Mouse (Mus musculus): ENCODE measurements around the gene Bloc1s1. TPM values are rescaled to one million over a fixed set of nuclear protein-coding genes. Genes with fewer than 3 reads are reported as not detected.

Bloc1s1 gene
- polyA plus RNA-seq (2016; fragmentation: Nextera tagmentation; extraction: Ambion mirVana), result 183 and 188 TPM in 2 replicates

- Histone ChIP-seq H3K27ac (peak within 1 kb of the TSS; percentile 93), H3K4me1 (peaks cover 40% of the 10 kb centered on the region), H3K9me3 (no peaks in the 10 kb centered on the region), H3K4me3 (replicated peaks) (peak within 1 kb of the TSS; percentile 83), H3K9ac (peak within 1 kb of the TSS; percentile 76), H3K27me3 (peaks cover 25% of the 10 kb centered on the region), H3K36me3 (replicated peaks) (no peaks in the 10 kb centered on the region; the same call in 1 of the 2 replicates), H3K4me2 (peak within 1 kb of the TSS; percentile 67)
- no peak for ATAC-seq (ENCODE audit: low FRiP score)
- 68% methylated on average over 9 of the region's 9 CpGs for WGBS
These were observed at the start of gene Bloc1s1 for GRCm38 (mm10) chr10:128923935-128924334. Gene Bloc1s1 (minus strand): TSS chr10:128924035.

GRCm38 (mm10) chr10:128972841-128973240, 49.0 kb upstream of the Bloc1s1 start:
- H3K9ac ChIP-seq, result no peak overlapping the region
- ATAC-seq (ENCODE audit: low FRiP score), result no peak

GRCm38 (mm10) chr10:128970740-128971250, 47.0 kb upstream of the Bloc1s1 start:
- Histone ChIP-seq H3K27me3 (no peaks in the 10 kb centered on the region), H3K4me3 (replicated peaks) (no peak overlapping the region), H3K9me3 (no peaks in the 10 kb centered on the region), H3K36me3 (replicated peaks) (no peaks in the 10 kb centered on the region), H3K9ac (no peak overlapping the region), H3K4me2 (no peak overlapping the region), H3K27ac (no peak overlapping the region), H3K4me1 (no peaks in the 10 kb centered on the region)
- no peak for ATAC-seq (ENCODE audit: low FRiP score)
- 51% methylated on average over 1 of the region's 1 CpGs for WGBS

More at GRCm38 (mm10) chr10:128972841-128973240, 49.0 kb upstream of the Bloc1s1 start:
- H3K9me3 ChIP-seq, result no peaks in the 10 kb centered on the region
- H3K4me1 ChIP-seq, result no peaks in the 10 kb centered on the region
- no peak overlapping the region for H3K4me2 ChIP-seq
- no peak overlapping the region for H3K4me3 ChIP-seq (replicated peaks)
- 81% methylated on average over 4 of the region's 4 CpGs for WGBS
- no peaks in the 10 kb centered on the region for H3K27me3 ChIP-seq
- H3K36me3 ChIP-seq (replicated peaks), result no peaks in the 10 kb centered on the region
- H3K27ac ChIP-seq, result no peak overlapping the region

- Histone ChIP-seq H3K9ac (no peak overlapping the region), H3K9me3 (no peaks in the 10 kb centered on the region), H3K27me3 (no peaks in the 10 kb centered on the region), H3K36me3 (replicated peaks) (no peaks in the 10 kb centered on the region), H3K4me1 (no peaks in the 10 kb centered on the region), H3K27ac (no peak overlapping the region), H3K4me2 (no peak overlapping the region), H3K4me3 (replicated peaks) (no peak overlapping the region)
- no peak for ATAC-seq (ENCODE audit: low FRiP score)
- 47% methylated on average over 1 of the region's 1 CpGs for WGBS
These were observed 44.5 kb upstream of the Bloc1s1 start for GRCm38 (mm10) chr10:128968341-128968749.

- Histone ChIP-seq H3K4me2 (no peak overlapping the region), H3K9me3 (no peaks in the 10 kb centered on the region), H3K36me3 (replicated peaks) (no peaks in the 10 kb centered on the region), H3K27ac (no peak overlapping the region), H3K9ac (no peak overlapping the region), H3K4me3 (replicated peaks) (no peak overlapping the region), H3K27me3 (no peaks in the 10 kb centered on the region), H3K4me1 (no peaks in the 10 kb centered on the region)
- no peak for ATAC-seq (ENCODE audit: low FRiP score)
- 92% methylated on average over 6 of the region's 6 CpGs for WGBS
These were observed 42.0 kb upstream of the Bloc1s1 start for GRCm38 (mm10) chr10:128965871-128966270.

- Histone ChIP-seq H3K27ac (no peak overlapping the region), H3K4me1 (no peaks in the 10 kb centered on the region), H3K9ac (no peak overlapping the region), H3K9me3 (no peaks in the 10 kb centered on the region), H3K4me3 (replicated peaks) (no peak overlapping the region), H3K27me3 (no peaks in the 10 kb centered on the region), H3K36me3 (replicated peaks) (no peaks in the 10 kb centered on the region), H3K4me2 (no peak overlapping the region)
- no peak for ATAC-seq (ENCODE audit: low FRiP score)
- WGBS, result 77% methylated on average over 2 of the region's 2 CpGs
These were observed 41.1 kb upstream of the Bloc1s1 start for GRCm38 (mm10) chr10:128964961-128965360.

- H3K36me3 ChIP-seq (replicated peaks), result no peaks in the 10 kb centered on the region
- WGBS, result 87% methylated on average over 12 of the region's 12 CpGs
- no peak within 1 kb of the TSS for H3K4me3 ChIP-seq (replicated peaks)
- no peaks in the 10 kb centered on the region for H3K4me1 ChIP-seq
- no peak for ATAC-seq (ENCODE audit: low FRiP score)
- no peaks in the 10 kb centered on the region for H3K9me3 ChIP-seq
- no peak within 1 kb of the TSS for H3K9ac ChIP-seq
- H3K4me2 ChIP-seq, result no peak within 1 kb of the TSS
- no peaks in the 10 kb centered on the region for H3K27me3 ChIP-seq
- no peak within 1 kb of the TSS for H3K27ac ChIP-seq
These were observed 37.1 kb upstream of the Bloc1s1 start, which contains the start of gene Mettl7b for GRCm38 (mm10) chr10:128960590-128961584. Gene Mettl7b (minus strand): TSS chr10:128960988.

GRCm38 (mm10) chr10:128960142-128960541, 36.3 kb upstream of the Bloc1s1 start:
- Histone ChIP-seq H3K4me1 (no peaks in the 10 kb centered on the region), H3K4me2 (no peak overlapping the region), H3K9me3 (no peaks in the 10 kb centered on the region), H3K9ac (no peak overlapping the region), H3K4me3 (replicated peaks) (no peak overlapping the region), H3K36me3 (replicated peaks) (no peaks in the 10 kb centered on the region), H3K27ac (no peak overlapping the region), H3K27me3 (no peaks in the 10 kb centered on the region)
- 82% methylated on average over 4 of the region's 4 CpGs for WGBS
- no peak for ATAC-seq (ENCODE audit: low FRiP score)

GRCm38 (mm10) chr10:128958340-128958739, 34.5 kb upstream of the Bloc1s1 start:
- Histone ChIP-seq H3K9ac (no peak overlapping the region), H3K9me3 (no peaks in the 10 kb centered on the region), H3K27ac (no peak overlapping the region), H3K4me2 (no peak overlapping the region), H3K36me3 (replicated peaks) (no peaks in the 10 kb centered on the region), H3K4me1 (no peaks in the 10 kb centered on the region), H3K4me3 (replicated peaks) (no peak overlapping the region), H3K27me3 (0 out of 2 replicates have a peak, but pooled peaks cover 2% of the 10 kb centered on the region)
- WGBS, result 81% methylated on average over 10 of the region's 10 CpGs
- no peak for ATAC-seq (ENCODE audit: low FRiP score)

- Histone ChIP-seq H3K9me3 (no peaks in the 10 kb centered on the region), H3K4me1 (no peaks in the 10 kb centered on the region), H3K27ac (no peak overlapping the region), H3K36me3 (replicated peaks) (no peaks in the 10 kb centered on the region), H3K9ac (no peak overlapping the region), H3K4me3 (replicated peaks) (no peak overlapping the region), H3K4me2 (no peak overlapping the region), H3K27me3 (0 out of 2 replicates have a peak, but pooled peaks cover 2% of the 10 kb centered on the region)
- no peak for ATAC-seq (ENCODE audit: low FRiP score)
- WGBS, result 74% methylated on average over 16 of the region's 16 CpGs
These were observed 26.5 kb upstream of the Bloc1s1 start for GRCm38 (mm10) chr10:128950208-128950887.

- H3K27me3 ChIP-seq, result no peaks in the 10 kb centered on the region
- no peaks in the 10 kb centered on the region for H3K9me3 ChIP-seq
- no peak for ATAC-seq (ENCODE audit: low FRiP score)
- 93% methylated on average over 4 of the region's 4 CpGs for WGBS
- H3K36me3 ChIP-seq (replicated peaks), result no peaks in the 10 kb centered on the region
- no peaks in the 10 kb centered on the region for H3K4me1 ChIP-seq
- H3K27ac ChIP-seq, result no peak overlapping the region
- H3K4me3 ChIP-seq (replicated peaks), result no peak overlapping the region
- no peak overlapping the region for H3K4me2 ChIP-seq
- no peak overlapping the region for H3K9ac ChIP-seq
These were observed 23.7 kb upstream of the Bloc1s1 start for GRCm38 (mm10) chr10:128947496-128947895.

GRCm38 (mm10) chr10:128945675-128946074, 21.8 kb upstream of the Bloc1s1 start:
- Histone ChIP-seq H3K4me2 (no peak overlapping the region), H3K4me3 (replicated peaks) (no peak overlapping the region), H3K36me3 (replicated peaks) (no peaks in the 10 kb centered on the region), H3K4me1 (no peaks in the 10 kb centered on the region), H3K27ac (no peak overlapping the region), H3K9me3 (no peaks in the 10 kb centered on the region), H3K27me3 (no peaks in the 10 kb centered on the region), H3K9ac (no peak overlapping the region)
- WGBS, result 17% methylated on average over 3 of the region's 3 CpGs
- ATAC-seq (ENCODE audit: low FRiP score), result no peak
